Mouse (Mus musculus): ENCODE data around the gene Gstm2.

DNA sequence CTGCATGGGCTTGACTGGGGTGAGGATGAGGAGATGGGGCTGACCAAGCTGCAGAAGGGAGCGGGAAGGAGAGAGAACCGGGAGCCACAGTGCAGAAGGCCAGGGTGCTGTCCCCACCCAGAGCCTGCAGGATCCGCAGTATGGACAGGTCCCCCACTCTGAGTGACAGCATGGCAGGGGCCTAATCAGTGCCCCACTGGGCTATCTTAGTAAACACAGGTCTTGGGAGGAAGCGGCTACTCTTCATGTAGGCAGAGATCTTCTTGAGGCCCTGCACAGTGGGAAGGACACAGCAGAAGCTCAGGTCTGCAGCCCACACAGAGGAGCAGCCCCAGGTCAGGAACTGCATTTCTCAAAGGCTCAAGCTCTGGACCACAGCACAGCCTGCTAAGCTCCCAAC, 22.2 kb downstream of the Gstm2 start:
- TF ChIP-seq CTCF (IDR thresholded peaks at IDR 0.05; ENCODE audit: low read depth, low read length) (no peak), POLR2A (IDR thresholded peaks at IDR 0.05; ENCODE audit: borderline replicate concordance, low read depth, low read length) (no peak)
